Mouse (Mus musculus) forebrain, embryonic 15.5 days (tissue): ENCODE measurements at regions not wholly inside any gene's neighbourhood (a gene's known extent, or its start where the extent isn't known, plus 50 kb on each side); places are given as distances from the start of the nearest gene placed in this dataset.

ENCODE experiments used
- ATAC-seq: fragments of 200-750 bp; cut with Nextera tagmentation; replicated peaks from 2 replicates; pipeline ENCODE4 v1.8.0; 2017; ENCODE audit warnings: mild to moderate bottlenecking, moderate TSS enrichment, moderate library complexity
- H3K27ac ChIP-seq: fragments of 300-500 bp; sonication (generic); replicated peaks from 2 replicates; pipeline ENCODE4 v1.5.1; 2015; ENCODE audit warnings: mild to moderate bottlenecking, inconsistent platforms
- H3K27me3 ChIP-seq: fragments of 300-500 bp; sonication (generic); 2 replicates; pipeline ENCODE4 v1.6.1; 2015; ENCODE audit warnings: inconsistent platforms
- H3K36me3 ChIP-seq: fragments of 300-500 bp; sonication (generic); 2 replicates; pipeline ENCODE4 v1.6.1; 2015; ENCODE audit warnings: mild to moderate bottlenecking, inconsistent platforms
- H3K4me1 ChIP-seq: fragments of 300-500 bp; sonication (generic); 2 replicates; pipeline ENCODE4 v1.6.1; 2015; ENCODE audit warnings: inconsistent platforms
- H3K4me2 ChIP-seq: fragments of 300-500 bp; sonication (generic); replicated peaks from 2 replicates; pipeline ENCODE4 v1.6.1; 2015; ENCODE audit warnings: mild to moderate bottlenecking, inconsistent platforms
- H3K4me3 ChIP-seq: fragments of 300-500 bp; sonication (generic); 2 replicates; pipeline ENCODE4 v1.5.1; 2015; ENCODE audit warnings: mild to moderate bottlenecking, inconsistent platforms
- H3K9ac ChIP-seq: fragments of 300-500 bp; sonication (generic); replicated peaks from 2 replicates; pipeline ENCODE4 v1.6.1; 2015; ENCODE audit warnings: mild to moderate bottlenecking, inconsistent platforms
- H3K9me3 ChIP-seq: fragments of 300-500 bp; sonication (generic); 2 replicates; pipeline ENCODE4 v1.6.1; 2016; ENCODE audit warnings: inconsistent platforms
- WGBS: fragments of 180-500 bp; shearing (Covaris S2); methylation state at CpG from one replicate; pipeline ENCODE4 v1.1.7; 2015; ENCODE audit warnings: mixed read lengths; 5-methylcytosine and 5-hydroxymethylcytosine counted together

- Histone ChIP-seq H3K36me3 (no peaks in the 10 kb centered on the region), H3K4me3 (no peak overlapping the region), H3K4me1 (no peaks in the 10 kb centered on the region), H3K4me2 (no peak overlapping the region), H3K27ac (no peak overlapping the region), H3K9ac (no peak overlapping the region), H3K9me3 (no peaks in the 10 kb centered on the region), H3K27me3 (no peaks in the 10 kb centered on the region)
- no peak for ATAC-seq
- 80% methylated on average over 1 of the region's 1 CpGs for WGBS
Observed at GRCm38 (mm10) chr10:56708886-56709285, 331.8 kb downstream of the Gja1 start.

- no peak for ATAC-seq
- no peaks in the 10 kb centered on the region for H3K9me3 ChIP-seq
- H3K27me3 ChIP-seq: no peaks in the 10 kb centered on the region
- H3K9ac ChIP-seq: no peak overlapping the region
- H3K4me1 ChIP-seq: no peaks in the 10 kb centered on the region
- H3K27ac ChIP-seq: no peak overlapping the region
- no peak overlapping the region for H3K4me3 ChIP-seq
- H3K4me2 ChIP-seq: no peak overlapping the region
- 8% methylated on average over 7 of the region's 7 CpGs for WGBS
- H3K36me3 ChIP-seq: no peaks in the 10 kb centered on the region
Observed at GRCm38 (mm10) chr10:56712611-56713105, 335.5 kb downstream of the Gja1 start.

- H3K4me1 ChIP-seq: no peaks in the 10 kb centered on the region
- no peaks in the 10 kb centered on the region for H3K9me3 ChIP-seq
- no peak overlapping the region for H3K27ac ChIP-seq
- H3K9ac ChIP-seq: no peak overlapping the region
- no peak overlapping the region for H3K4me3 ChIP-seq
- H3K4me2 ChIP-seq: no peak overlapping the region
- H3K27me3 ChIP-seq: no peaks in the 10 kb centered on the region
- no peak for ATAC-seq
- H3K36me3 ChIP-seq: no peaks in the 10 kb centered on the region
Observed at GRCm38 (mm10) chr10:56737073-56737472, 359.9 kb downstream of the Gja1 start.

GRCm38 (mm10) chr10:56739621-56740020, 362.5 kb downstream of the Gja1 start:
- no peak overlapping the region for H3K27ac ChIP-seq
- no peak for ATAC-seq
- 94% methylated on average over 3 of the region's 3 CpGs for WGBS
- no peak overlapping the region for H3K4me3 ChIP-seq
- no peaks in the 10 kb centered on the region for H3K36me3 ChIP-seq
- no peaks in the 10 kb centered on the region for H3K4me1 ChIP-seq
- H3K4me2 ChIP-seq: no peak overlapping the region
- no peaks in the 10 kb centered on the region for H3K9me3 ChIP-seq
- no peak overlapping the region for H3K9ac ChIP-seq
- no peaks in the 10 kb centered on the region for H3K27me3 ChIP-seq

GRCm38 (mm10) chr10:56752134-56752533, 375.0 kb downstream of the Gja1 start:
- Histone ChIP-seq H3K27me3 (no peaks in the 10 kb centered on the region), H3K27ac (no peak overlapping the region), H3K4me1 (no peaks in the 10 kb centered on the region), H3K4me3 (no peak overlapping the region), H3K36me3 (no peaks in the 10 kb centered on the region), H3K9ac (no peak overlapping the region), H3K9me3 (no peaks in the 10 kb centered on the region), H3K4me2 (no peak overlapping the region)
- no peak for ATAC-seq
- 33% methylated on average over 1 of the region's 2 CpGs for WGBS

- Histone ChIP-seq H3K4me1 (no peaks in the 10 kb centered on the region), H3K36me3 (no peaks in the 10 kb centered on the region), H3K4me2 (no peak overlapping the region), H3K9me3 (no peaks in the 10 kb centered on the region), H3K27me3 (no peaks in the 10 kb centered on the region), H3K9ac (no peak overlapping the region), H3K27ac (no peak overlapping the region), H3K4me3 (no peak overlapping the region)
- no peak for ATAC-seq
- 58% methylated on average over 2 of the region's 2 CpGs for WGBS
Observed at GRCm38 (mm10) chr10:56753576-56753975, 376.4 kb downstream of the Gja1 start.

- ATAC-seq: no peak
- H3K4me1 ChIP-seq: no peaks in the 10 kb centered on the region
- H3K4me2 ChIP-seq: no peak overlapping the region
- no peaks in the 10 kb centered on the region for H3K36me3 ChIP-seq
- no peaks in the 10 kb centered on the region for H3K9me3 ChIP-seq
- no peak overlapping the region for H3K4me3 ChIP-seq
- no peak overlapping the region for H3K27ac ChIP-seq
- no peaks in the 10 kb centered on the region for H3K27me3 ChIP-seq
- H3K9ac ChIP-seq: no peak overlapping the region
- 76% methylated on average over 11 of the region's 11 CpGs for WGBS
Observed at GRCm38 (mm10) chr10:56754546-56755175, 377.5 kb downstream of the Gja1 start.

GRCm38 (mm10) chr10:56770629-56771028, 393.5 kb downstream of the Gja1 start:
- 91% methylated on average over 4 of the region's 4 CpGs for WGBS
- no peak overlapping the region for H3K27ac ChIP-seq
- H3K4me2 ChIP-seq: no peak overlapping the region
- H3K4me3 ChIP-seq: no peak overlapping the region
- no peak overlapping the region for H3K9ac ChIP-seq
- ATAC-seq: no peak
- no peaks in the 10 kb centered on the region for H3K9me3 ChIP-seq
- no peaks in the 10 kb centered on the region for H3K36me3 ChIP-seq
- no peaks in the 10 kb centered on the region for H3K27me3 ChIP-seq
- no peaks in the 10 kb centered on the region for H3K4me1 ChIP-seq

- Histone ChIP-seq H3K9me3 (no peaks in the 10 kb centered on the region), H3K27ac (no peak overlapping the region), H3K4me3 (no peak overlapping the region), H3K27me3 (no peaks in the 10 kb centered on the region), H3K4me2 (no peak overlapping the region), H3K36me3 (no peaks in the 10 kb centered on the region), H3K4me1 (no peaks in the 10 kb centered on the region), H3K9ac (no peak overlapping the region)
- 88% methylated on average over 2 of the region's 2 CpGs for WGBS
- ATAC-seq: no peak
Observed at GRCm38 (mm10) chr10:56782265-56782664, 405.1 kb downstream of the Gja1 start.

- no peak overlapping the region for H3K9ac ChIP-seq
- H3K27ac ChIP-seq: no peak overlapping the region
- no peak for ATAC-seq
- no peak overlapping the region for H3K4me2 ChIP-seq
- 87% methylated on average over 4 of the region's 4 CpGs for WGBS
- H3K27me3 ChIP-seq: no peaks in the 10 kb centered on the region
- H3K4me1 ChIP-seq: no peaks in the 10 kb centered on the region
- H3K9me3 ChIP-seq: no peaks in the 10 kb centered on the region
- H3K4me3 ChIP-seq: no peak overlapping the region
- no peaks in the 10 kb centered on the region for H3K36me3 ChIP-seq
Observed at GRCm38 (mm10) chr10:56783941-56784340, 406.8 kb downstream of the Gja1 start.

- no peak overlapping the region for H3K9ac ChIP-seq
- no peak overlapping the region for H3K4me2 ChIP-seq
- no peak for ATAC-seq
- no peak overlapping the region for H3K4me3 ChIP-seq
- H3K9me3 ChIP-seq: no peaks in the 10 kb centered on the region
- 40% methylated on average over 4 of the region's 4 CpGs for WGBS
- H3K27ac ChIP-seq: no peak overlapping the region
- no peaks in the 10 kb centered on the region for H3K27me3 ChIP-seq
- H3K36me3 ChIP-seq: no peaks in the 10 kb centered on the region
- no peaks in the 10 kb centered on the region for H3K4me1 ChIP-seq
Observed at GRCm38 (mm10) chr10:56788081-56788480, 411.0 kb downstream of the Gja1 start.

- no peak overlapping the region for H3K27ac ChIP-seq
- H3K27me3 ChIP-seq: no peaks in the 10 kb centered on the region
- no peak overlapping the region for H3K4me2 ChIP-seq
- H3K4me1 ChIP-seq: no peaks in the 10 kb centered on the region
- H3K9me3 ChIP-seq: no peaks in the 10 kb centered on the region
- H3K36me3 ChIP-seq: no peaks in the 10 kb centered on the region
- H3K4me3 ChIP-seq: no peak overlapping the region
- H3K9ac ChIP-seq: no peak overlapping the region
- ATAC-seq: no peak
- WGBS: 34% methylated on average over 8 of the region's 8 CpGs
Observed at GRCm38 (mm10) chr10:56793074-56793473, 415.9 kb downstream of the Gja1 start.

- Histone ChIP-seq H3K9ac (no peak overlapping the region), H3K27me3 (no peaks in the 10 kb centered on the region), H3K9me3 (no peaks in the 10 kb centered on the region), H3K27ac (no peak overlapping the region), H3K4me1 (no peaks in the 10 kb centered on the region), H3K4me2 (no peak overlapping the region), H3K4me3 (no peak overlapping the region), H3K36me3 (no peaks in the 10 kb centered on the region)
- ATAC-seq: no peak
- 11% methylated on average over 3 of the region's 3 CpGs for WGBS
Observed at GRCm38 (mm10) chr10:56795396-56795795, 418.3 kb downstream of the Gja1 start.
